Mouse (Mus musculus): ENCODE data around the gene Ankrd11.

DNA sequence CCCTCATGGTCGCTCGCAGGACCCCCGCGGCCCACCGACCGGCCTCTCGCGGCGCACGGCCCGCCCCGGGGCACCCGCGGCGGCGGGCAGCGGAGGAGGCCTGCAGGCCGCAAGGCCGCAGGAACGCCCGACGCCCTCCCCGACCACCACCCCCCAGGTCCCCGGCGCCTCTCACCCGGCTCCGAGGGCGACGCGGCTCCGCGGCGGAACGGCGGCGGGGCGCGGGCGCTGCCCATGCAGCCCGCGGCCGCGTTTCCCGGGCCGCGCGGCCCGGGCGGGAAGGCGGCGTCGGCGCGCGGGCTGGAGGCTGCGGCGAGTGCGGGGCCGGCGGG, 337 bp downstream of the Ankrd11 start:
- TF ChIP-seq CTCF (IDR thresholded peaks at IDR 0.05; ENCODE audit: low read depth) (no peak), EP300 (IDR thresholded peaks at IDR 0.05; ENCODE audit: low read depth) (no peak)

Data from heart, postnatal 0 days (tissue).